Mouse (Mus musculus) midbrain, embryonic 11.5 days (tissue): ENCODE measurements at regions not wholly inside any gene's neighbourhood (a gene's known extent, or its start where the extent isn't known, plus 50 kb on each side); places are given as distances from the start of the nearest gene placed in this dataset.

ENCODE experiments used
- ATAC-seq: fragments of 200-750 bp; cut with Nextera tagmentation; 2 replicates; pipeline ENCODE4 v1.8.0; 2017; ENCODE audit warnings: moderate TSS enrichment, moderate library complexity; ENCODE audit not compliant: low FRiP score
- DNase-seq: peaks from one replicate; pipeline ENCODE4 v3.0.0; 2015; ENCODE audit warnings: low spot score; ENCODE audit errors: missing footprints
- H3K27ac ChIP-seq: fragments of 300-500 bp; sonication (generic); 2 replicates; pipeline ENCODE4 v1.5.1; 2014; ENCODE audit warnings: low read depth, low read length
- H3K27me3 ChIP-seq: fragments of 300-500 bp; sonication (generic); 2 replicates; pipeline ENCODE4 v1.6.1; 2014; ENCODE audit warnings: mild to moderate bottlenecking, low read length, moderate library complexity, mixed read lengths; ENCODE audit not compliant: control insufficient read depth, insufficient read depth
- H3K36me3 ChIP-seq: fragments of 300-500 bp; sonication (generic); 2 replicates; pipeline ENCODE4 v1.6.1; 2014; ENCODE audit warnings: mild to moderate bottlenecking, low read length, moderate library complexity, mixed read lengths; ENCODE audit not compliant: control insufficient read depth, insufficient read depth
- H3K4me1 ChIP-seq: fragments of 300-500 bp; sonication (generic); 2 replicates; pipeline ENCODE4 v1.6.1; 2014; ENCODE audit warnings: low read length; ENCODE audit not compliant: control insufficient read depth, insufficient read depth
- H3K4me2 ChIP-seq: fragments of 300-500 bp; sonication (generic); 2 replicates; pipeline ENCODE4 v1.6.1; 2014; ENCODE audit warnings: mild to moderate bottlenecking, moderate library complexity
- H3K4me3 ChIP-seq: fragments of 300-500 bp; sonication (generic); 2 replicates; pipeline ENCODE4 v1.5.1; 2014; ENCODE audit warnings: low read depth, low read length
- H3K9ac ChIP-seq: fragments of 300-500 bp; sonication (generic); 2 replicates; pipeline ENCODE4 v1.6.1; 2014; ENCODE audit warnings: low read length
- H3K9me3 ChIP-seq: fragments of 300-500 bp; sonication (generic); 2 replicates; pipeline ENCODE4 v1.6.1; 2016; ENCODE audit warnings: low read length; ENCODE audit not compliant: control insufficient read depth
- WGBS: fragments of 180-500 bp; shearing (Covaris S2); extraction: QIAGEN DNeasy Blood & Tissue Kit; methylation state at CpG from one replicate; pipeline ENCODE4 v1.1.7; 2014; 5-methylcytosine and 5-hydroxymethylcytosine counted together

GRCm38 (mm10) chr1:82132536-82132935, 100.4 kb upstream of the Gm9747 start:
- no peak overlapping the region for H3K9ac ChIP-seq
- no peaks in the 10 kb centered on the region for H3K9me3 ChIP-seq
- 64% methylated on average over 6 of the region's 6 CpGs for WGBS
- H3K27me3 ChIP-seq, result no peaks in the 10 kb centered on the region
- no peak overlapping the region for H3K4me3 ChIP-seq
- H3K4me1 ChIP-seq, result no peaks in the 10 kb centered on the region
- DNase-seq (no peak), ATAC-seq (no peak)
- no peak overlapping the region for H3K4me2 ChIP-seq
- no peak overlapping the region for H3K27ac ChIP-seq
- H3K36me3 ChIP-seq, result no peaks in the 10 kb centered on the region

- Histone ChIP-seq H3K4me1 (no peaks in the 10 kb centered on the region), H3K9ac (no peak overlapping the region), H3K9me3 (no peaks in the 10 kb centered on the region), H3K27ac (no peak overlapping the region), H3K36me3 (no peaks in the 10 kb centered on the region), H3K4me2 (no peak overlapping the region), H3K4me3 (no peak overlapping the region), H3K27me3 (no peaks in the 10 kb centered on the region)
- ATAC-seq, result no peak
- DNase-seq, result no peak
- 94% methylated on average over 2 of the region's 2 CpGs for WGBS
Observed at GRCm38 (mm10) chr1:82134938-82135337, 98.0 kb upstream of the Gm9747 start.

- no peak for ATAC-seq
- H3K9ac ChIP-seq, result no peak overlapping the region
- 85% methylated on average over 8 of the region's 8 CpGs for WGBS
- no peaks in the 10 kb centered on the region for H3K36me3 ChIP-seq
- no peaks in the 10 kb centered on the region for H3K4me1 ChIP-seq
- H3K4me2 ChIP-seq, result no peak overlapping the region
- H3K9me3 ChIP-seq, result no peaks in the 10 kb centered on the region
- DNase-seq, result no peak
- H3K27me3 ChIP-seq, result no peaks in the 10 kb centered on the region
- H3K27ac ChIP-seq, result no peak overlapping the region
- no peak overlapping the region for H3K4me3 ChIP-seq
Observed at GRCm38 (mm10) chr1:82135761-82136331, 97.1 kb upstream of the Gm9747 start.

GRCm38 (mm10) chr1:82145256-82145655, 87.7 kb upstream of the Gm9747 start:
- no peaks in the 10 kb centered on the region for H3K27me3 ChIP-seq
- no peak for DNase-seq
- no peak overlapping the region for H3K27ac ChIP-seq
- H3K9me3 ChIP-seq, result no peaks in the 10 kb centered on the region
- no peak overlapping the region for H3K9ac ChIP-seq
- no peaks in the 10 kb centered on the region for H3K4me1 ChIP-seq
- H3K4me2 ChIP-seq, result no peak overlapping the region
- 93% methylated on average over 2 of the region's 2 CpGs for WGBS
- ATAC-seq, result no peak
- no peak overlapping the region for H3K4me3 ChIP-seq
- H3K36me3 ChIP-seq, result no peaks in the 10 kb centered on the region

GRCm38 (mm10) chr1:82150219-82151128, 82.4 kb upstream of the Gm9747 start:
- DNase-seq (no peak), ATAC-seq (peak; percentile 35; the same call in 1 of the 2 replicates)
- no peak overlapping the region for H3K27ac ChIP-seq
- H3K9me3 ChIP-seq, result no peaks in the 10 kb centered on the region
- H3K4me3 ChIP-seq, result no peak overlapping the region
- WGBS, result 82% methylated on average over 13 of the region's 13 CpGs
- H3K36me3 ChIP-seq, result no peaks in the 10 kb centered on the region
- H3K27me3 ChIP-seq, result no peaks in the 10 kb centered on the region
- no peaks in the 10 kb centered on the region for H3K4me1 ChIP-seq
- H3K4me2 ChIP-seq, result no peak overlapping the region
- no peak overlapping the region for H3K9ac ChIP-seq

GRCm38 (mm10) chr1:82155961-82156360, 77.0 kb upstream of the Gm9747 start:
- DNase-seq (no peak), ATAC-seq (no peak)
- no peaks in the 10 kb centered on the region for H3K36me3 ChIP-seq
- no peak overlapping the region for H3K27ac ChIP-seq
- H3K4me1 ChIP-seq, result no peaks in the 10 kb centered on the region
- no peak overlapping the region for H3K4me3 ChIP-seq
- no peaks in the 10 kb centered on the region for H3K9me3 ChIP-seq
- no peak overlapping the region for H3K4me2 ChIP-seq
- no peaks in the 10 kb centered on the region for H3K27me3 ChIP-seq
- no peak overlapping the region for H3K9ac ChIP-seq

GRCm38 (mm10) chr1:82157013-82157412, 75.9 kb upstream of the Gm9747 start:
- 78% methylated on average over 1 of the region's 1 CpGs for WGBS
- no peak overlapping the region for H3K4me3 ChIP-seq
- no peaks in the 10 kb centered on the region for H3K9me3 ChIP-seq
- H3K4me2 ChIP-seq, result no peak overlapping the region
- H3K27ac ChIP-seq, result no peak overlapping the region
- H3K9ac ChIP-seq, result no peak overlapping the region
- no peaks in the 10 kb centered on the region for H3K4me1 ChIP-seq
- ATAC-seq (no peak), DNase-seq (no peak)
- H3K36me3 ChIP-seq, result no peaks in the 10 kb centered on the region
- H3K27me3 ChIP-seq, result no peaks in the 10 kb centered on the region

GRCm38 (mm10) chr1:82158466-82158865, 74.4 kb upstream of the Gm9747 start:
- ATAC-seq (no peak), DNase-seq (no peak)
- no peak overlapping the region for H3K9ac ChIP-seq
- H3K4me3 ChIP-seq, result no peak overlapping the region
- H3K36me3 ChIP-seq, result no peaks in the 10 kb centered on the region
- no peaks in the 10 kb centered on the region for H3K27me3 ChIP-seq
- H3K4me1 ChIP-seq, result no peaks in the 10 kb centered on the region
- 67% methylated on average over 3 of the region's 3 CpGs for WGBS
- no peaks in the 10 kb centered on the region for H3K9me3 ChIP-seq
- H3K27ac ChIP-seq, result no peak overlapping the region
- no peak overlapping the region for H3K4me2 ChIP-seq

- 93% methylated on average over 3 of the region's 3 CpGs for WGBS
- H3K4me1 ChIP-seq, result no peaks in the 10 kb centered on the region
- no peak overlapping the region for H3K4me2 ChIP-seq
- no peaks in the 10 kb centered on the region for H3K27me3 ChIP-seq
- no peaks in the 10 kb centered on the region for H3K36me3 ChIP-seq
- H3K27ac ChIP-seq, result no peak overlapping the region
- ATAC-seq, result no peak
- H3K9me3 ChIP-seq, result no peaks in the 10 kb centered on the region
- no peak for DNase-seq
- H3K9ac ChIP-seq, result no peak overlapping the region
- no peak overlapping the region for H3K4me3 ChIP-seq
Observed at GRCm38 (mm10) chr1:82159201-82159600, 73.7 kb upstream of the Gm9747 start.
